Mouse (Mus musculus) ES-Bruce4 (cell line): Measurements from ENCODE around the gene Rnf169. TPM values are rescaled to one million over a fixed set of nuclear protein-coding genes. Genes with fewer than 3 reads are reported as not detected.

Experiments
- H3K27ac ChIP-seq: 2 replicates; pipeline ENCODE4 v1.5.1; 2012; ENCODE audit warnings: low read length, inconsistent platforms; ENCODE audit not compliant: insufficient read depth
- H3K27me3 ChIP-seq: 2 replicates; pipeline ENCODE4 v1.6.1; 2012; ENCODE audit warnings: mild to moderate bottlenecking, low read length, inconsistent platforms; ENCODE audit not compliant: control insufficient read depth, poor library complexity, insufficient read depth, severe bottlenecking
- H3K36me3 ChIP-seq: 2 replicates; pipeline ENCODE4 v1.6.1; 2012; ENCODE audit warnings: inconsistent platforms, mild to moderate bottlenecking, low read length, moderate library complexity; ENCODE audit not compliant: control insufficient read depth, poor library complexity, insufficient read depth, severe bottlenecking
- H3K4me1 ChIP-seq: one replicate; pipeline ENCODE4 v1.8.1; 2011; ENCODE audit warnings: low read length; ENCODE audit not compliant: control insufficient read depth, insufficient read depth
- H3K4me3 ChIP-seq: 2 replicates; pipeline ENCODE4 v1.5.1; 2011; ENCODE audit warnings: low read depth, mild to moderate bottlenecking, low read length
- H3K9ac ChIP-seq: 2 replicates; pipeline ENCODE4 v1.6.1; 2012; ENCODE audit warnings: low read depth, mild to moderate bottlenecking, inconsistent platforms; ENCODE audit not compliant: poor library complexity, severe bottlenecking
- H3K9me3 ChIP-seq: replicated peaks from 2 replicates; pipeline ENCODE4 v1.6.1; 2012; ENCODE audit warnings: mild to moderate bottlenecking, low read length, inconsistent platforms; ENCODE audit not compliant: control insufficient read depth, poor library complexity, insufficient read depth, severe bottlenecking
- CTCF ChIP-seq: IDR thresholded peaks from one replicate; pipeline ENCODE4 v1.8.1; 2011; ENCODE audit warnings: low read depth, low read length
- EP300 ChIP-seq: IDR thresholded peaks from 2 replicates; pipeline ENCODE4 v1.6.1; 2011; ENCODE audit warnings: low read depth, low read length; ENCODE audit not compliant: insufficient read depth
- POLR2A ChIP-seq: IDR thresholded peaks from one replicate; pipeline ENCODE4 v1.8.1; 2011; ENCODE audit warnings: low read length; ENCODE audit not compliant: insufficient read depth
- polyA plus RNA-seq: library from polyadenylated mRNA; stranded (reverse); fragments of >200 nt; gene quantifications from 2 replicates; pipeline ENCODE4 v1.2.4, GENCODE M21; 2011; ENCODE audit warnings: low read depth; ENCODE audit not compliant: missing spikeins, insufficient read depth, insufficient read length

Gene Rnf169
- polyA plus RNA-seq, 1 experiment, result 56.4 TPM

DNA sequence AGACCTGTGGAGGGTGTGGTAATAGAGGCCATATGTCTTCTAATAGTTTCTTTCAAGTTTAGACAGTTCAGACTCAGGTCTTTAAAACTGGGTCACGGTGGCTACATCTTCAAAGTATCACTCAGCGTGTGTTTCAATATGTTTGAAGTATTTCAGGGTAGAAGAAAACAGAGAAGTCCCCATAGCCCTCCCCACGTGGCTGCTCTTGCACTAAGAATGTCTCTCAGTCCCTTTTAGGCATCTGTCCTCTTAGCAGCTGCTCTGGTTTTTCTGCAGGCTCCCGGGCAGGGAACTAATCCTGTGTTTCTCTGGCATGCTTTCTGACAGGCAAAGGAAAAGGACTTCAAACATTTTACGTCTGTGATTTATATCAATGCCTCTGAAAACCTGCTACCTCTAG, 104.4 kb downstream of the Rnf169 start:
- no peaks in the 10 kb centered on the region for H3K4me1 ChIP-seq
- no peak overlapping the region for H3K9ac ChIP-seq
- H3K36me3 ChIP-seq, result no peaks in the 10 kb centered on the region
- H3K9me3 ChIP-seq, result no peaks in the 10 kb centered on the region
- H3K4me3 ChIP-seq, result no peak overlapping the region
- TF ChIP-seq POLR2A (no peak), EP300 (no peak), CTCF (no peak)
- no peak overlapping the region for H3K27ac ChIP-seq
- H3K27me3 ChIP-seq, result no peaks in the 10 kb centered on the region

- no peaks in the 10 kb centered on the region for H3K9me3 ChIP-seq
- no peaks in the 10 kb centered on the region for H3K36me3 ChIP-seq
- H3K27me3 ChIP-seq, result no peaks in the 10 kb centered on the region
- H3K9ac ChIP-seq, result no peak overlapping the region
- H3K27ac ChIP-seq, result no peak overlapping the region
- no peak overlapping the region for H3K4me3 ChIP-seq
- TF ChIP-seq POLR2A (no peak), CTCF (no peak), EP300 (no peak)
- H3K4me1 ChIP-seq, result no peaks in the 10 kb centered on the region
These were observed 106.3 kb downstream of the Rnf169 start for GRCm38 (mm10) chr7:99873965-99874364.

Other genes starting within 250 kb of the Rnf169 start
- gene Olfr521, start 216.9 kb downstream of the Rnf169 start, polyA plus RNA-seq, result not detected in 2 replicates
- gene Neu3, start 152.0 kb downstream of the Rnf169 start, polyA plus RNA-seq, result 4.0 and 5.0 TPM in 2 replicates
- 0.87 TPM in 1 of 2 replicates, not detected in the other for gene Xrra1, start 121.3 kb downstream of the Rnf169 start, polyA plus RNA-seq
- gene Spcs2, start 117.0 kb downstream of the Rnf169 start, polyA plus RNA-seq, result 98.6 and 104 TPM in 2 replicates
- gene Chrdl2, start 25.7 kb upstream of the Rnf169 start, polyA plus RNA-seq, result not detected in 2 replicates
- gene Pold3, start 141.1 kb upstream of the Rnf169 start, polyA plus RNA-seq, result 70.1 and 87.8 TPM in 2 replicates
- 7.6 and 8.8 TPM in 2 replicates for gene Lipt2, start 178.8 kb upstream of the Rnf169 start, polyA plus RNA-seq
- gene Kcne3, start 196.1 kb upstream of the Rnf169 start, polyA plus RNA-seq, result not detected in 2 replicates
- 6.1 and 8.6 TPM in 2 replicates for gene Pgm2l1, start 246.9 kb upstream of the Rnf169 start, polyA plus RNA-seq